Mouse (Mus musculus): ENCODE measurements around the gene Fgfr2. TPM values are rescaled to one million over a fixed set of nuclear protein-coding genes. Genes with fewer than 3 reads are reported as not detected.
A peak's percentile ranks its signal among the peaks of the same experiment; 100 is the strongest.

Fgfr2 gene
- polyA plus RNA-seq, 1 experiment, result 14.8 TPM

DNA sequence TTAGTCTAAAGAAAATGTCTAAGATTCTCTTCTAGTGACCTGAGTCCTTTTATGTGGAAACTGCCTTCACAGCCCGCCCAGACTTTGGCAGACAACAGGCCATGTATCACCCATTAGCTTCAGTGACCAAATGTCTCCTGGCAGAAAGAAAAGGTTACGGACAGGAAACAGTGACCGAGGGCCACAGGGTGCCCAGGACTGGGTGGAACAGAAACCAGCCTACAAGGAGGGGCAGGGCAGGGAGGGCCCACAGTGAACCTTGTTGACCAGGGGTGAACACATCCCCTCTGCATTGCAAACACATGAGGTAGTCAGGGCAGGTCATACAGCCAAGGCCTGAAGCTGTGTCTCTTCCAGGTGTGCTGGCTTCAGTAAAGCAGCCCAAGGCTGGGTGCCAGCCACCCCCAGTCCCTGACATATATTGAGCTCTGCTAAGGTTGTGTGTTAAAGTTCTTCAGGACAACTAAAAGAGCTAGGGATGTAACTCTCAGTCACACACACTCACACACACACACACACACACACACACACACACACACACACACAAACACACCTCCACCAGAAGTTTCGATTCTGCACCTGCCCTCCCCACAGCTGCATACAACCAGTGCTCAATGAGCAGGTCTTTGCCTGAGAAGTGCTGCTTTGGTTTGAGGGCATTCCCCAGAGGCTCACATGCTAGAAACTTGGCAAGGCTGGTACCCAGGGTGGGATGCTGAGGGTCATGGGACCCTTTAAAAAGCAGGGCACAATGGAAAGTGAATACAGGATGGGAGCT is 855.2 kb downstream of the Fgfr2 start:
- no peak for DNase-seq
- no peak overlapping the region for H3K4me3 ChIP-seq (ENCODE audit: insufficient read depth, low read depth, low read length)
- H3K36me3 ChIP-seq (ENCODE audit: control insufficient read depth, insufficient read depth, low read length), result no peaks in the 10 kb centered on the region; the same call in 1 of the 2 replicates
- no peak overlapping the region for H3K27ac ChIP-seq (ENCODE audit: insufficient read depth, low read depth, low read length)
- H3K27me3 ChIP-seq (replicated peaks; ENCODE audit: control insufficient read depth, insufficient read depth, low read length), result no peaks in the 10 kb centered on the region
- H3K4me1 ChIP-seq (ENCODE audit: control insufficient read depth, insufficient read depth, low read length), result no peaks in the 10 kb centered on the region
- 84% methylated on average over 4 of the region's 4 CpGs for WGBS
- TF ChIP-seq CTCF (conservative IDR thresholded peaks at IDR 0.05; ENCODE audit: insufficient read depth, insufficient read length, low read depth, low read length) (no peak), POLR2A (IDR thresholded peaks at IDR 0.05; ENCODE audit: low read depth, low read length) (no peak)

DNA sequence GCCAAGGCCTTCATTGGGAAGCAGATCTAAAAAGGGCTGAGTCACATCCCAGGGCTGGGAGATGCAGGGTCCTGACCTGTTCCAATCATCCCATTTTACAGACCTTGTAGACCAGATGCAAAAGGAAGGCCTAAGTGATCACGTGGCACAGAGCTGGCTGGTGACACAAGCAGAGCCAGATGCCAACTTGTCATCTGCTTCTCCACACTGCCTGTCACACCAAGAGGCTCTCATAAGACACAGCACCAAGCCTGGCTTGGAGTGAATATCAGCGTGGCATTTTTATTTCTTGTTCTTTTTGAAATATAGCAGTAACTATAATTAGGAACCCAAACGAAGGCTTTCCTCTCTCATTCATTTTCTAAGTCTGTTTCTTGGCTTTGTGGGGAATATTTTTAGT is 858.4 kb downstream of the Fgfr2 start:
- no peak overlapping the region for H3K4me3 ChIP-seq (ENCODE audit: insufficient read depth, low read depth, low read length)
- DNase-seq, result no peak
- 60% methylated on average over 3 of the region's 3 CpGs for WGBS
- no peaks in the 10 kb centered on the region for H3K4me1 ChIP-seq (ENCODE audit: control insufficient read depth, insufficient read depth, low read length)
- no peaks in the 10 kb centered on the region for H3K27me3 ChIP-seq (replicated peaks; ENCODE audit: control insufficient read depth, insufficient read depth, low read length)
- no peaks in the 10 kb centered on the region for H3K36me3 ChIP-seq (ENCODE audit: control insufficient read depth, insufficient read depth, low read length)
- TF ChIP-seq CTCF (conservative IDR thresholded peaks at IDR 0.05; ENCODE audit: insufficient read depth, insufficient read length, low read depth, low read length), result no peak
- TF ChIP-seq POLR2A (IDR thresholded peaks at IDR 0.05; ENCODE audit: low read depth, low read length), result no peak
- no peak overlapping the region for H3K27ac ChIP-seq (ENCODE audit: insufficient read depth, low read depth, low read length)

DNA sequence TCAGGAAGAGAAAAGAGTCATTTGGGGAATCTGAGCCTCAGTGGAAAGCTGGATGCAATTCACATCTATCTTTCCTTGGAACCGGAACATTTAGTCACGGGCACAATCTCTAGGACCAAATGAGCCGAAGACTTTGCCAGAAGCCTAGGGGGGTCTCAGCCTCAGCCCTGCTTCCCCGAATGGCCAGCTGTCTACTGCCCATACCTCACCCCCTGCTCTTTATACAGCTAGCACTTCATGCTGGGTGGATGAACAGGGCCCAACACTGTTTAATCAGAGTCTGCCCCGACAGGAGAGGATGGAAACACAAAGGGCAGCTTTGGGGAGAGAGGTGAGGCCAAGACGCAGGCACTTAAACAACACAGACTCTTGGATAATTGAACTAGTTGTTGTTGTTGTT is 860.0 kb downstream of the Fgfr2 start:
- Histone ChIP-seq H3K27ac (ENCODE audit: insufficient read depth, low read depth, low read length) (no peak overlapping the region), H3K27me3 (replicated peaks; ENCODE audit: control insufficient read depth, insufficient read depth, low read length) (no peaks in the 10 kb centered on the region), H3K36me3 (ENCODE audit: control insufficient read depth, insufficient read depth, low read length) (no peaks in the 10 kb centered on the region), H3K4me1 (ENCODE audit: control insufficient read depth, insufficient read depth, low read length) (no peaks in the 10 kb centered on the region), H3K4me3 (ENCODE audit: insufficient read depth, low read depth, low read length) (no peak overlapping the region)
- TF ChIP-seq POLR2A (IDR thresholded peaks at IDR 0.05; ENCODE audit: low read depth, low read length) (no peak), CTCF (conservative IDR thresholded peaks at IDR 0.05; ENCODE audit: insufficient read depth, insufficient read length, low read depth, low read length) (no peak)
- 87% methylated on average over 6 of the region's 6 CpGs for WGBS
- no peak for DNase-seq

DNA sequence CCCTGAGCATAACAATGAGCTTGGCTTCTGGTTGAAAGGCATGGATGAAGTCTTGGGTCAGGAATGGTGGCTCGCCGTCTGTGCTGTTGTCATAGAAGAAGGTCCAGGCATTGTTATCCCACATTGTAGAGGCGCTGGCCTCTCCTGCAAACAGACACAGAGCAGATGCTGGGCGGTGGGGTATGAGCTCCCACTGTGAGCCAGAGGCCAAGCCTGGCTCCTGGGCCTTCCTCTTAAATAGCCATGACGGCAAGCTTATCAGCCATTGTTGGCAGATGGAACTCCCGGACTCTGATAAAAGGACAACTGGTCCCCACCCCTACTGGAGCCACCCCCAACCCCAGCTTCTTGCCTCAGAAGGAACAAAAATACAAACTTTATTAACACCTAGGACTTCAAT is 860.5 kb downstream of the Fgfr2 start:
- WGBS, result 88% methylated on average over 6 of the region's 6 CpGs
- Histone ChIP-seq H3K4me1 (ENCODE audit: control insufficient read depth, insufficient read depth, low read length) (no peaks in the 10 kb centered on the region), H3K36me3 (ENCODE audit: control insufficient read depth, insufficient read depth, low read length) (no peaks in the 10 kb centered on the region), H3K27ac (ENCODE audit: insufficient read depth, low read depth, low read length) (no peak overlapping the region), H3K27me3 (replicated peaks; ENCODE audit: control insufficient read depth, insufficient read depth, low read length) (no peaks in the 10 kb centered on the region), H3K4me3 (ENCODE audit: insufficient read depth, low read depth, low read length) (no peak overlapping the region)
- no peak for TF ChIP-seq CTCF (conservative IDR thresholded peaks at IDR 0.05; ENCODE audit: insufficient read depth, insufficient read length, low read depth, low read length)
- DNase-seq, result no peak

DNA sequence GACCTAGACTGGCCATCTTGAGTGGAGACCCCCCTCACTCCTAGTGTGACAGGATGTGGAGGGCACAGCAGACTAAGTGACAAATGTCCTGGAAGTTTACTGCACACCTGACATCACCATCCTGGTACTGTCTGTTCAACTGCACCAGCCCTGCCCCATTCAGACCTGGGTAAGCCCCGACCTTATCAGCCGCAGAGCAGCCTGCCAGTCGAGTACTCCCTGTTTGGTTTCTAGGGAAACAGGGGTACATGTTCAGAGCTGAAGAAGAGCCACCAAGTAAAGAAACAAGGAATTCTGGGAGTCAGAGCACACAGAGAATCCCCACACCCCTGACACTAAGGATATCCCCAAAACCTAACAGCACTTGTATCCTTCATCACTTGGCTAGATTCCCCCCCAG is 861.3 kb downstream of the Fgfr2 start:
- no peaks in the 10 kb centered on the region for H3K36me3 ChIP-seq (ENCODE audit: control insufficient read depth, insufficient read depth, low read length)
- no peak for DNase-seq
- 79% methylated on average over 3 of the region's 3 CpGs for WGBS
- H3K27ac ChIP-seq (ENCODE audit: insufficient read depth, low read depth, low read length), result no peak overlapping the region
- no peaks in the 10 kb centered on the region for H3K4me1 ChIP-seq (ENCODE audit: control insufficient read depth, insufficient read depth, low read length)
- no peak for TF ChIP-seq POLR2A (IDR thresholded peaks at IDR 0.05; ENCODE audit: low read depth, low read length)
- TF ChIP-seq CTCF (conservative IDR thresholded peaks at IDR 0.05; ENCODE audit: insufficient read depth, insufficient read length, low read depth, low read length), result no peak
- H3K4me3 ChIP-seq (ENCODE audit: insufficient read depth, low read depth, low read length), result no peak overlapping the region
- no peaks in the 10 kb centered on the region for H3K27me3 ChIP-seq (replicated peaks; ENCODE audit: control insufficient read depth, insufficient read depth, low read length)

DNA sequence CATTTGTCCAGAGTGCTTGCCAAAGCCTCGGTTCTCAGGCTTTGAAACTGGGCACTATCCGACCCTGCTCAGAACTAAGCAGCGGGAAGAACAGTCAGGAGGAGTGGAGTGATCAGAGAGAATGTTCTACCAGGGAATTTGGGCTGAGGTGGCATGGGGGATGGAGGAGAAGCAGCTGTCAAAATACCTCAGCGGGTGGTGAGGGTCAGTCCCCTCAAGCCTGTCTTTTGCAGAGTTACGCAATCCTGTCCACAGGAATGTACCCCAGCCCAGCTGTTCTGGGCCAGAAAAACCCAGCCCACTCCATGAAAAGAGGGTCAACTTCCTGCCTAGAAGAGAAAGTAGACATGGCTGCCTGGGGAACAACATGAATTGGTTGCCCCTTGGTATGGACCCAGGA is 862.5 kb downstream of the Fgfr2 start:
- Histone ChIP-seq H3K36me3 (ENCODE audit: control insufficient read depth, insufficient read depth, low read length) (no peaks in the 10 kb centered on the region), H3K4me3 (ENCODE audit: insufficient read depth, low read depth, low read length) (no peak overlapping the region), H3K4me1 (ENCODE audit: control insufficient read depth, insufficient read depth, low read length) (no peaks in the 10 kb centered on the region), H3K27me3 (replicated peaks; ENCODE audit: control insufficient read depth, insufficient read depth, low read length) (no peaks in the 10 kb centered on the region), H3K27ac (ENCODE audit: insufficient read depth, low read depth, low read length) (no peak overlapping the region)
- no peak for DNase-seq
- 67% methylated on average over 5 of the region's 5 CpGs for WGBS
- TF ChIP-seq CTCF (conservative IDR thresholded peaks at IDR 0.05; ENCODE audit: insufficient read depth, insufficient read length, low read depth, low read length), result no peak
- no peak for TF ChIP-seq POLR2A (IDR thresholded peaks at IDR 0.05; ENCODE audit: low read depth, low read length)

DNA sequence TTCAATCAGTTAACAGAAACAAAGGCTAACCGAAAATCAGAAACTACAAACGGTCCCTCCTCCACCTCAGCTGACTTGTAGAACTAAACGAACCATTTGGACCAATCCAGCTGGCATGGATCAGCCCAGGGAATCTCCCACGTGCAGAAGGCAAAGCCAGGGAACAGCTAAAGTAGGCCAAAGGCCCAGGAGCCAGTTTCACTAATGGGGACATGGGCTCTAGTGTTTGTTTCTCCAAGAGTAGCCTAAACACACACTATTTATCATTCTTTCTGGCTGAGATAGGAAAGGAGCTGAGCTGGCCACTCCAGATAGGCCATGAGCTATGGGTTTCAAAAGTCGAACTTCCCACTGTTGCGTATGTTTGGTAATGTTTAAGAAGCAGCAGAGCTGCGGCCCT is 864.3 kb downstream of the Fgfr2 start:
- Histone ChIP-seq H3K36me3 (ENCODE audit: control insufficient read depth, insufficient read depth, low read length) (no peaks in the 10 kb centered on the region), H3K4me1 (ENCODE audit: control insufficient read depth, insufficient read depth, low read length) (no peaks in the 10 kb centered on the region), H3K4me3 (ENCODE audit: insufficient read depth, low read depth, low read length) (no peak overlapping the region), H3K27me3 (replicated peaks; ENCODE audit: control insufficient read depth, insufficient read depth, low read length) (no peaks in the 10 kb centered on the region), H3K27ac (ENCODE audit: insufficient read depth, low read depth, low read length) (no peak overlapping the region)
- TF ChIP-seq POLR2A (IDR thresholded peaks at IDR 0.05; ENCODE audit: low read depth, low read length) (no peak), CTCF (conservative IDR thresholded peaks at IDR 0.05; ENCODE audit: insufficient read depth, insufficient read length, low read depth, low read length) (no peak)
- 56% methylated on average over 7 of the region's 7 CpGs for WGBS
- peak; percentile 27 for DNase-seq

All from kidney, adult 2 months (tissue).